Mouse (Mus musculus): Measurements from ENCODE around the gene Pcare. TPM values are rescaled to one million over a fixed set of nuclear protein-coding genes. Genes with fewer than 3 reads are reported as not detected.

Gene Pcare
- 0.03 and 0.06 TPM in 2 replicates for polyA plus RNA-seq (2021; fragmentation: Nextera tagmentation)
- long read RNA-seq, experiment 1 = 0 reads
- long read RNA-seq, experiment 2 = 0 reads

GRCm38 (mm10) chr17:71752831-71753230 lies at the start of gene Pcare:
Gene Pcare, minus strand, starts transcription at chr17:71752894.

GRCm38 (mm10) chr17:71768173-71768572 lies 15.5 kb upstream of the Pcare start, which contains the start of gene Clip4:
Gene Clip4, plus strand, starts transcription at chr17:71768473.

Other genes with a start within 250 kb of the Pcare start
- 0.11 and 0.34 TPM in 2 replicates for gene Ndc80, start 226.0 kb downstream of the Pcare start, polyA plus RNA-seq (2021; fragmentation: Nextera tagmentation)
- gene Spdya, start 200.8 kb downstream of the Pcare start, polyA plus RNA-seq (2021; fragmentation: Nextera tagmentation) = 0.65 and 0.78 TPM in 2 replicates
- gene Wdr43, start 137.0 kb downstream of the Pcare start, polyA plus RNA-seq (2021; fragmentation: Nextera tagmentation) = 16.9 and 18.7 TPM in 2 replicates
- 0.65 and 1.3 TPM in 2 replicates for gene Togaram2, start 79.6 kb downstream of the Pcare start, polyA plus RNA-seq (2021; fragmentation: Nextera tagmentation)
- 14.4 and 15.8 TPM in 2 replicates for gene Clip4, start 15.6 kb upstream of the Pcare start, polyA plus RNA-seq (2021; fragmentation: Nextera tagmentation)

Data from layer of hippocampus, adult 6 months (tissue).